Mouse (Mus musculus): Measurements from ENCODE around the gene Ppp4r2.

Ppp4r2 gene

DNA sequence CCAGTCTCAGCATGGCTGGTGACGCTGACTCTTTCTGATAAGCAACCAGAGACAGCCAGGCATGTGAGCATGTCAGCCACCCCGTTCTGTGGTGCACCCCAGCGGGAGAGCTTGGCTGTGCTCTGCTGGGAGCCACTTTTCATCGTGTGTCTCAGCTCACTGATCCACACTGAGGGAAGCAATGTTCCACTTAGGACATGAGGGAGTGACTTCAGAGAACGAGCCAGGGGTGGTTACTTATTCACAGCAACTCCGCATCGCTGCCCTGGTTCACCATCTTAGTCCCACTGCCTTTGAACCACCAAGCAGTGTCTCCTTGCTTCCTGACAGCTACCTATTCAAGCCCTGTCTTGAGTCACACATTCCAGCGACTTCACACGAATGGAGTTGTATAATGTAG lies 53.6 kb downstream of the Ppp4r2 start:
- DNase-seq, result no peak

DNA sequence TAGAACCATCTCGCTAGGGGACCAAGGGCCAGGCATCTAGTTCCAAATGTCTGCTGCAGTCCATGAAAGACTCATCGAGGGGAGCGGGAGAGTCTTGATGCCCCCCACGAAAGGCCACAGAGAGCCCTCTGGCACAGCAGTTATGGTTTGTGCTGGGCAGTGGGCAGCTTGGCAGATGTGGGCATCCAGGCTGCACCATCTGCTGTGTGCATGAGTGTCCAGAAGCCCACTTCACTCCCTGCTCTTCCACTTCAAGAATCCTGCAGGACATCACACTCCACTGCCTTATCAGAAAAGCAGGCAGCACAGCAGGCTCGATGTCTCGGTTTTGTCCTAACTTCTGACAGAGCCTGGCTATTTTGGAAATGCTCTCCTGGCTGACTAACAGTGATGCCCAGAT lies 55.9 kb downstream of the Ppp4r2 start:
- DNase-seq, result no peak

DNA sequence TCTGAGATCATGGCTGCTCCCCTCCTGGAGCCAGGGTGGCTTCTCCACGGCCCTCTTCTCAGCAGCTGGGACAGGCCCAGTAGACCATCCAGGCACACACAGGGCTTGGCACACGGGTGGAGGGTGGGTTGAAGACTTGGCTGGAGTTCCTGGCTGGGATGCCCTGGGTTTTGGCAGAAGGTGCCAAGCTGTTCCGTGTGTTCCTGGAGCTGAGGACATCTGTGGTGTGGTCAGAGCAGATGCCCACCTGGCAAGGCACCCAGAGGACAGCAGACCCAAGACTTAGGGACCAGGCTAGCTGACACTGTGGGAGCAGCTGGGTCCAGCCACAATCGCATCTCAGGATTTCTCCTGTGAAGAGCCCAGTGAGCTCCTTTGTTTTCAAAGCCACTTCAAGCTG lies 59.1 kb downstream of the Ppp4r2 start:
- peak; percentile 76 for DNase-seq

DNA sequence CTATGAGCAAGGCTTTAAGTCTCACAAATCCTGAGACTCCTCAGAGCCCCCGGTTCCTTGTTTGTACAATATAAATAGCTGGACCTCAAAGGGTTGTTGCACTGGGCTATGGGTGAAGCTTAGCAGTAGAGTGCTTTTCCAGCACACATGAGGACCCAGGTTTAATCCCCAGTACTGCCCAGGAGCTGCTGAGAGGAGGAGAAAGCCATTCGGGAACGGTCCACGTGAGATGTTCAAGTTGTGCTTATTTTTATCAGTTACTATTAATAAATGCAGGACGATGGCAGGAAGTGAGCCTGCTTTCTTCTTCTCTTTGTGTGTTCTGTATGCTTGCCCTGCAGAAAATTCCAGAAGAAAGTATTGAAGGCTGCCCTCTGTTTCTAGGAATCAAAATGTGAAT lies 59.7 kb downstream of the Ppp4r2 start:
- DNase-seq, result no peak

DNA sequence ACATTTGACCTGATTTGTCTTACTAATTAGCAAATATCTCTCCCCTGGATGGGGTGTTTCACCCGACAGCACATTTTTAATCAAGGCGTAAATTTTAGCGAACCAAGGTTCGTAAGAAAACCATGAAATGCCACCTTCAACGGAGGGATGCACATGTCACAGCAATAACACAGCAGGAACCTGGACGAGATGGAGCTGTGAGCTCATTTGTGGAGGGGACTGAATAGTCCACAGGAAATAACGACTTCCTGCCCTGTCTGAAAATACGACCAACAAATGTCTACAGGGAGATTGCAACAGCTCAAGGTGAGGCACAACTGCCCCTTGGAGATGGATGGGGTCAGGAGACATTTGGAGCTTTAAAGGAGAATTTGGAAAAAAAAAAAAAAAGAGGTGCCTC lies 61.8 kb downstream of the Ppp4r2 start:
- DNase-seq, result no peak

DNA sequence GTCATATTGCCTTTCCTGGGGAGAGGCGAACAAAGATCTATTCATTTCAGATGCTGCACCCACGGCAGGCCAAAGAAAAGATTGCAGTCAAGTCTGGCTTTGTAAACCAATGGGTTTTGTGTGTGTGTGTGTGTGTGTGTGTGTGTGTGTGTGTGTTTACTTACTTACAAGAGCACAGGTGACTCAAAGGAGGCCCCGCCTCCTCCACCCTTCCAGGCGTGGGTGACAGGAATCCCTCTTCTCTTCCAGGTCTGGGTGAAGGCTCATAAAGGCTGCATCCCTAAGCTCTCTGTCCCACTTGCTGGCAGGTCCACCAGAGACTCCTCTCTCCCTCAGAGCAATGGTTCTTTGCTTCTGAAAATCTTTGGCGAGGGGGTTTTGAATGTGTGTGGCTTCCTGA lies 63.5 kb downstream of the Ppp4r2 start:
- no peak for DNase-seq

DNA sequence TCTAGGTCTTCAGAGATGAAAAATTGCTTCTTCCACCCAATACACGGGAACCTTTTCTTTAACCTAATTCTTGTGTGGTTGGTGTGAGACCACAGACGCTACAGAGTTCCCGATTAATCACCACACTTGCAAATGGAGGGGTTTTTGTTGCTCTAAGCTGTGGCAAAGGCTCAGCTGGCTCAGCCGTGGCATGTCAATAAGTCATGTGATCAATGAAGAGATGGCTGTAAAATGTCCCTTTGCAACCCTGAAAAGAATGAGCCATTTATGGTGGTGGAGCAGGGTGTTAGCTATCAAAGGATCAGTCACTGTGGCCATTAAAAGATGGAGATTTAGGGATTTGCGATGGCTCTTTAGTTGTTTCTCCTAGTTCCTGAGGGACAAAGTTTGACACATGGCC lies 71.0 kb downstream of the Ppp4r2 start:
- no peak for DNase-seq

DNA sequence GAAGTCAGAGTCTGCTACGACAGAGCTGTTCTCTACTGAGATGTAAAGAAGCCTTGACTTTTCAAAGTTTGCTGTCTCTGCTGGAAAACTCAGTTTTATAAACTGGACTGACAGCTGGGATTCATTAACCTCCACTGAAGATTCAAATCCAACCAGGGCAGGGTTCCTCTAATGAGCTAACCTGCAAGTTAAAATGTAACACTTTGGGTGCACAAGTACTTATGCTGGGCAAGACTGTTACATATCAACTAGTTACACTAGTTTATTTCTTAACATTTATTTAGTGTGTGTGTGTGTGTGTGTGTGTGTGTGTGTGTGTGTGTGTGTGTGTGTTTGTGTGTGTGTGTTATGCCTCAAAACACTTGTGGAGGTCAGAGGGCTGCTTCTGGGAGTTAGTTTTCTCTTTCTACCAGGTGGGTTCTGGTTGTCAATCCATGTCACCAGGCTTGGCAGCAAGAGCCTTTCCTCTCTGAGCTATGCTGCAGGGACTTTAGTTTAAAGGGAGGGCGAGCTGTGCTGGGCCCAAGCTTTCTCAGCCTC lies 76.8 kb downstream of the Ppp4r2 start:
- no peak for DNase-seq
